Mouse (Mus musculus) olfactory bulb, adult 2 months (tissue): ENCODE measurements around the gene Mn1. TPM values are rescaled to one million over a fixed set of nuclear protein-coding genes. Genes with fewer than 3 reads are reported as not detected.

ENCODE experiments used
- H3K27ac ChIP-seq: fragments of 200-500 bp; 2 replicates; pipeline ENCODE4 v1.5.1; 2012; ENCODE audit warnings: low read depth, low read length; ENCODE audit not compliant: insufficient read depth
- H3K4me1 ChIP-seq: fragments of 200-500 bp; 2 replicates; pipeline ENCODE4 v1.6.1; 2012; ENCODE audit warnings: low read length; ENCODE audit not compliant: control insufficient read depth, insufficient read depth
- H3K4me3 ChIP-seq: fragments of 200-500 bp; 2 replicates; pipeline ENCODE4 v1.5.1; 2012; ENCODE audit warnings: mild to moderate bottlenecking, low read depth, low read length, moderate library complexity; ENCODE audit not compliant: insufficient read depth
- CTCF ChIP-seq: fragments of 200-500 bp; IDR thresholded peaks from 2 replicates; pipeline ENCODE4 v1.5.1; 2012; ENCODE audit warnings: low read depth, mild to moderate bottlenecking, low read length, moderate library complexity; ENCODE audit not compliant: insufficient read depth
- POLR2A ChIP-seq: fragments of 200-500 bp; IDR thresholded peaks from 2 replicates; pipeline ENCODE4 v1.6.1; 2012; ENCODE audit warnings: mild to moderate bottlenecking, low read depth, low read length, moderate library complexity; ENCODE audit not compliant: insufficient read depth
- WGBS: fragments of 180-500 bp; shearing (Covaris S2); methylation state at CpG from one replicate; pipeline ENCODE4 v1.1.7; 2018; 5-methylcytosine and 5-hydroxymethylcytosine counted together
- polyA plus RNA-seq: library from polyadenylated mRNA; stranded (reverse); fragments of >200 nt; gene quantifications from 2 replicates; pipeline ENCODE4 v1.2.4, GENCODE M21; 2012; ENCODE audit warnings: low replicate concordance; ENCODE audit not compliant: missing spikeins, insufficient read depth, insufficient read length

Gene Mn1
- polyA plus RNA-seq, 1 experiment: not detected

GRCm38 (mm10) chr5:111418202-111419120, 1.3 kb downstream of the Mn1 start:
- 4% methylated on average over 63 of the region's 63 CpGs for WGBS
- no peak overlapping the region for H3K27ac ChIP-seq
- peak overlapping the region; percentile 71 for H3K4me3 ChIP-seq
- H3K4me1 ChIP-seq: peaks cover 39% of the 10 kb centered on the region
- TF ChIP-seq POLR2A (no peak), CTCF (no peak)

GRCm38 (mm10) chr5:111419121-111419881, 2.1 kb downstream of the Mn1 start:
- Histone ChIP-seq H3K4me3 (peak overlapping the region; percentile 71), H3K4me1 (peaks cover 39% of the 10 kb centered on the region), H3K27ac (no peak overlapping the region)
- WGBS: 11% methylated on average over 42 of the region's 42 CpGs
- TF ChIP-seq POLR2A: no peak
- no peak for TF ChIP-seq CTCF

DNA sequence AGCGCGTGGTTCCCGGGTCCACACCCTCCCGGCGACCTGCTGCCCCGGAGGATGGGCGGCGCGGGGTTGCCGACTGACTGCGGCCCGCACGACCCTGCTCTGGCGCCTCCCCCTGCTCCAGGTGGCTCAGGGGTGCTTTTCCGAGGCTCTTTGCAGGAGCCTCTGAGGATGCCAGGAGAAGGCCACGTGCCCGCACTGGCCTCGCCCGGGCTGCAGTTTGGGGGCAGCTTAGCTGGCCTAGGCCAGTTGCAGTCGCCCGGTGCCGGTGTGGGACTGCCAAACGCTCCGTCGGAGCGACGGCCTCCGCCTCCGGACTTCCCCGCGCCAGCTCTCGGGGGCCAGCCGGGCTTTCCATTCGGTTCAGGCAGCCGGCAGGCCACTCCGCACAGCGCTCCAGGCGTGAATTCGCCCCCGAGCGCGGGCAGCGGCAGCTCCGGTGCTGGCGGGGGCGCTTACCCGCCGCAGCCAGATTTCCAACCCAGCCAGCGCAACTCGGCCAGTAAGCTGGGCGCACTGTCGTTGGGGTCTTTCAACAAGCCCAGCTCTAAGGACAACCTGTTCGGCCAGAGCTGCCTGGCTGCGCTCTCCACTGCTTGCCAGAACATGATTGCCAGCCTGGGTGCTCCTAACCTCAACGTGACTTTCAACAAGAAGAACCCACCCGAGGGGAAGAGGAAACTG, 3.0 kb downstream of the Mn1 start:
- H3K27ac ChIP-seq: no peak overlapping the region
- H3K4me1 ChIP-seq: peaks cover 39% of the 10 kb centered on the region
- TF ChIP-seq POLR2A (no peak), CTCF (no peak)
- peak overlapping the region; percentile 71 for H3K4me3 ChIP-seq
- 11% methylated on average over 56 of the region's 56 CpGs for WGBS

- Histone ChIP-seq H3K4me3 (peak overlapping the region; percentile 71), H3K27ac (no peak overlapping the region), H3K4me1 (peaks cover 39% of the 10 kb centered on the region)
- 51% methylated on average over 22 of the region's 22 CpGs for WGBS
- no peak for TF ChIP-seq CTCF
- TF ChIP-seq POLR2A: no peak
Observed at GRCm38 (mm10) chr5:111420896-111421295, 3.7 kb downstream of the Mn1 start.

- H3K4me1 ChIP-seq: peaks cover 38% of the 10 kb centered on the region
- H3K4me3 ChIP-seq: peak overlapping the region; percentile 71; the same call in 1 of the 2 replicates
- no peak for TF ChIP-seq CTCF
- TF ChIP-seq POLR2A: no peak
- no peak overlapping the region for H3K27ac ChIP-seq
- WGBS: 69% methylated on average over 15 of the region's 15 CpGs
Observed at GRCm38 (mm10) chr5:111421424-111421823, 4.3 kb downstream of the Mn1 start.

- TF ChIP-seq POLR2A: no peak
- TF ChIP-seq CTCF: no peak
- Histone ChIP-seq H3K4me1 (peaks cover 30% of the 10 kb centered on the region), H3K27ac (no peak overlapping the region), H3K4me3 (no peak overlapping the region)
- WGBS: 63% methylated on average over 8 of the region's 8 CpGs
Observed at GRCm38 (mm10) chr5:111422058-111422800, 5.1 kb downstream of the Mn1 start.

DNA sequence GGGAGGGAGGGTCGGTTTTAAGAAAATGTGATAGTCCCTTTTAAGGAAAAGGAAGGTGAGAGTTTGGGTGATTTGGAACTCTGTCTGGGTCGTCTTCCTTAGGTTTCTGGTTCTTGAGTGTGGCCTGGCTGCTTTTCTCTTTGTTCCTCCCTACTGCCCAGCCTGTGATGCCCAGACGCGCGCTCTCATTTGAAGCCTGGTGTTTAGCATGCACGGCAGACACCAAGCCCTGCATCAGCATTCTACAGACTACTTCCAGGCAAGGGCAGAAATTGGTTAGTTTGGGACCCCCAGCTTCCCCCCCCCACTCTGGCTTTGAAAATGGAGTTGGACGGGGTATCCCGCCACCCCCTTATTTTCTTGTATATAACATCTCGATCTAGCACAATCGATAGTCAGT, 5.8 kb downstream of the Mn1 start:
- no peak overlapping the region for H3K4me3 ChIP-seq
- WGBS: 69% methylated on average over 10 of the region's 10 CpGs
- TF ChIP-seq POLR2A (no peak), CTCF (no peak)
- peaks cover 24% of the 10 kb centered on the region for H3K4me1 ChIP-seq
- H3K27ac ChIP-seq: no peak overlapping the region

DNA sequence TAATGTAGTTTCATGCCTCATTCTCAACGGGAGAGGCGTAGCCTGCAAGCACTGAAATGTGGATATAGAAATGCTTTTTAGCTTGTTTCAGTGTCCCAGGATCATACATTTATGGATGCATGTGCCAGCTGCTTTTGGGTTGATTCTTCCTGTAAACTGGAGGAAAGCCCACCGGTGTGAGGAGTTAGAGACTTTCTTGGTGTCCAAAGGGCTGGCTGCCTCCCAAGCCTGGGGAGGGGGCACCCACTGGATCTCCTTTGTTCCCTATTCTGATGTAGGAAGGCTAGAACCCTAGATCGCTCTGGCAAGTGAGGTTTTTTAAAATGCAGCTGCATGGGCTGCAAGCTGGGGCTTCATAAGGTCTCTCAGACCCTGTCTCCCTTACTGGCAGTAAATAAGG, 6.5 kb downstream of the Mn1 start:
- Histone ChIP-seq H3K4me1 (peaks cover 18% of the 10 kb centered on the region), H3K4me3 (no peak overlapping the region)

More for the DNA sequence above, 6.5 kb downstream of the Mn1 start:
- WGBS: 69% methylated on average over 4 of the region's 4 CpGs
- no peak overlapping the region for H3K27ac ChIP-seq
- TF ChIP-seq POLR2A (no peak), CTCF (no peak)
